Mouse (Mus musculus) lung, embryonic 14.5 days (tissue): ENCODE measurements around the gene Nudt9. TPM values are rescaled to one million over a fixed set of nuclear protein-coding genes. Genes with fewer than 3 reads are reported as not detected.

Experiments used
- ATAC-seq: fragments of 200-750 bp; cut with Nextera tagmentation; 2 replicates; pipeline ENCODE4 v1.8.0; 2017; ENCODE audit warnings: mild to moderate bottlenecking, moderate TSS enrichment, moderate library complexity; ENCODE audit not compliant: insufficient read depth
- DNase-seq: peaks from one replicate; pipeline ENCODE4 v3.0.0-alpha.2; 2015
- H3K27ac ChIP-seq: fragments of 300-500 bp; sonication (generic); 2 replicates; pipeline ENCODE4 v1.5.1; 2014; ENCODE audit warnings: low read depth, mild to moderate bottlenecking, moderate library complexity
- H3K27me3 ChIP-seq: fragments of 300-500 bp; sonication (generic); 2 replicates; pipeline ENCODE4 v1.6.1; 2014; ENCODE audit warnings: low read length, control low read depth; ENCODE audit not compliant: insufficient read depth
- H3K36me3 ChIP-seq: fragments of 300-500 bp; sonication (generic); 2 replicates; pipeline ENCODE4 v1.6.1; 2014; ENCODE audit warnings: control low read depth; ENCODE audit not compliant: insufficient read depth
- H3K4me1 ChIP-seq: fragments of 300-500 bp; sonication (generic); 2 replicates; pipeline ENCODE4 v1.6.1; 2014; ENCODE audit warnings: antibody characterized with exemption, control low read depth; ENCODE audit not compliant: insufficient read depth
- H3K4me2 ChIP-seq: fragments of 300-500 bp; sonication (generic); 2 replicates; pipeline ENCODE4 v1.6.1; 2014; ENCODE audit warnings: mild to moderate bottlenecking
- H3K4me3 ChIP-seq: fragments of 300-500 bp; sonication (generic); 2 replicates; pipeline ENCODE4 v1.5.1; 2014; ENCODE audit warnings: low read depth, low read length
- H3K9ac ChIP-seq: fragments of 300-500 bp; sonication (generic); 2 replicates; pipeline ENCODE4 v1.6.1; 2014
- H3K9me3 ChIP-seq: fragments of 300-500 bp; sonication (generic); 2 replicates; pipeline ENCODE4 v1.6.1; 2016; ENCODE audit warnings: low read depth, low read length, control low read depth
- CTCF ChIP-seq: IDR thresholded peaks from 2 replicates; pipeline ENCODE4 v1.5.1; 2016; ENCODE audit warnings: antibody characterized with exemption, low read depth
- WGBS: fragments of 180-500 bp; shearing (Covaris S2); extraction: QIAGEN DNeasy Blood & Tissue Kit; methylation state at CpG from one replicate; pipeline ENCODE4 v1.1.7; 2014; 5-methylcytosine and 5-hydroxymethylcytosine counted together
- polyA plus RNA-seq: library from polyadenylated mRNA; unstranded; fragments of >200 nt; fragmentation: Nextera tagmentation; extraction: Ambion mirVana; gene quantifications from 2 replicates; pipeline ENCODE4 v1.2.1, GENCODE M21; 2014

Nudt9 gene
- 62.0 and 66.6 TPM in 2 replicates for polyA plus RNA-seq

- no peaks in the 10 kb centered on the region for H3K27me3 ChIP-seq
- ATAC-seq (peak; percentile 98), DNase-seq (peak; percentile 99)
- H3K36me3 ChIP-seq: peaks cover 11% of the 10 kb centered on the region
- peak within 1 kb of the TSS; percentile 83 for H3K4me3 ChIP-seq
- peak within 1 kb of the TSS; percentile 89 for H3K9ac ChIP-seq
- H3K27ac ChIP-seq: peak within 1 kb of the TSS; percentile 87
- 0 out of 2 replicates have a peak, but pooled peaks cover 8% of the 10 kb centered on the region for H3K4me1 ChIP-seq
- TF ChIP-seq CTCF: no peak
- H3K4me2 ChIP-seq: peak within 1 kb of the TSS; percentile 84
- H3K9me3 ChIP-seq: no peaks in the 10 kb centered on the region
- WGBS: 4% methylated on average over 89 of the region's 90 CpGs
These were observed at the start of gene Nudt9 for GRCm38 (mm10) chr5:104046256-104047199. Gene Nudt9 (plus strand): TSS chr5:104046306.

GRCm38 (mm10) chr5:103998739-103999138 lies 47.4 kb upstream of the Nudt9 start:
- no peak overlapping the region for H3K27ac ChIP-seq
- no peak for ATAC-seq
- no peak overlapping the region for H3K4me3 ChIP-seq
- H3K36me3 ChIP-seq: no peaks in the 10 kb centered on the region; the same call in 1 of the 2 replicates
- TF ChIP-seq CTCF: no peak
- no peak for DNase-seq
- no peaks in the 10 kb centered on the region for H3K9me3 ChIP-seq
- no peaks in the 10 kb centered on the region for H3K4me1 ChIP-seq
- no peak overlapping the region for H3K4me2 ChIP-seq
- H3K27me3 ChIP-seq: no peaks in the 10 kb centered on the region
- WGBS: 63% methylated on average over 5 of the region's 5 CpGs
- H3K9ac ChIP-seq: no peak overlapping the region

- H3K36me3 ChIP-seq: no peaks in the 10 kb centered on the region; the same call in 1 of the 2 replicates
- DNase-seq: peak; percentile 93
- peak; percentile 92 for TF ChIP-seq CTCF
- H3K4me1 ChIP-seq: no peaks in the 10 kb centered on the region
- ATAC-seq: no peak
- H3K4me2 ChIP-seq: no peak overlapping the region
- H3K4me3 ChIP-seq: no peak overlapping the region
- 4% methylated on average over 5 of the region's 5 CpGs for WGBS
- H3K9ac ChIP-seq: no peak overlapping the region
- H3K9me3 ChIP-seq: no peaks in the 10 kb centered on the region
- H3K27ac ChIP-seq: no peak overlapping the region
- H3K27me3 ChIP-seq: no peaks in the 10 kb centered on the region
These were observed 46.4 kb upstream of the Nudt9 start for GRCm38 (mm10) chr5:103999738-104000137.

- no peak overlapping the region for H3K27ac ChIP-seq
- DNase-seq: no peak
- no peaks in the 10 kb centered on the region for H3K4me1 ChIP-seq
- peaks cover 7% of the 10 kb centered on the region; the same call in 1 of the 2 replicates for H3K36me3 ChIP-seq
- no peaks in the 10 kb centered on the region for H3K9me3 ChIP-seq
- ATAC-seq: peak; percentile 14; the same call in 1 of the 2 replicates
- TF ChIP-seq CTCF: no peak
- H3K4me3 ChIP-seq: no peak overlapping the region
- no peak overlapping the region for H3K9ac ChIP-seq
- WGBS: 33% methylated on average over 18 of the region's 18 CpGs
- H3K27me3 ChIP-seq: no peaks in the 10 kb centered on the region
- H3K4me2 ChIP-seq: peak overlapping the region; percentile 41
These were observed 43.4 kb upstream of the Nudt9 start for GRCm38 (mm10) chr5:104002549-104003255.

GRCm38 (mm10) chr5:104003256-104003931 lies 42.7 kb upstream of the Nudt9 start:
- H3K4me1 ChIP-seq: no peaks in the 10 kb centered on the region
- TF ChIP-seq CTCF: no peak
- H3K27ac ChIP-seq: no peak overlapping the region
- no peak overlapping the region for H3K9ac ChIP-seq
- no peaks in the 10 kb centered on the region for H3K9me3 ChIP-seq
- 37% methylated on average over 15 of the region's 15 CpGs for WGBS
- no peak overlapping the region for H3K4me3 ChIP-seq
- peaks cover 7% of the 10 kb centered on the region; the same call in 1 of the 2 replicates for H3K36me3 ChIP-seq
- H3K4me2 ChIP-seq: peak overlapping the region; percentile 41
- DNase-seq: peak; percentile 31
- ATAC-seq: peak; percentile 24; the same call in 1 of the 2 replicates
- H3K27me3 ChIP-seq: no peaks in the 10 kb centered on the region

DNA sequence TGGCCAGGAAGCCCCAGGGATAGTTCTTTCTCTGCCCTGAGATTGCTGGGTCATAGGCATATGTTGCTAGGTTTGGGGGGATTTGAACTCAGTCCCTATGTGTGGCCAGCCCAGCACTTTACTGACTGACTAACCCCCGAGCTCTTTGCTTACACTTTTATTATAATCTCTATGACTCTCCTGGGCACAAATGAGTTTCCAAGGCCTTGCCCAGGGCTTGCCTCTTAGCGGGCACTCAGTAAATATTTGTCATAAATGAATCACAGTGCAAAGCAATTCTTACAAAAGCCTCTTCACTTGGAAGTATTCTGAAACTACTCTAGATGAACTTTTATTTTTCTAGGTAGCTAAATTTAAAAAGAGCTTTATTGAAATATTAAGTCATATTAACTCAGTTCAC lies 42.2 kb upstream of the Nudt9 start:
- ATAC-seq: no peak
- H3K4me3 ChIP-seq: no peak overlapping the region
- H3K27ac ChIP-seq: no peak overlapping the region
- DNase-seq: no peak
- H3K9ac ChIP-seq: no peak overlapping the region
- peaks cover 7% of the 10 kb centered on the region; the same call in 1 of the 2 replicates for H3K36me3 ChIP-seq
- H3K9me3 ChIP-seq: no peaks in the 10 kb centered on the region
- no peaks in the 10 kb centered on the region for H3K4me1 ChIP-seq
- TF ChIP-seq CTCF: no peak
- WGBS: 65% methylated on average over 2 of the region's 2 CpGs
- no peak overlapping the region for H3K4me2 ChIP-seq
- H3K27me3 ChIP-seq: no peaks in the 10 kb centered on the region
